Mouse (Mus musculus) lung, postnatal 14 days (tissue): ENCODE measurements around the gene Fetub.

Experiments
- DNase-seq: peaks from one replicate; pipeline ENCODE4 v3.0.0; 2021

Gene Fetub

DNA sequence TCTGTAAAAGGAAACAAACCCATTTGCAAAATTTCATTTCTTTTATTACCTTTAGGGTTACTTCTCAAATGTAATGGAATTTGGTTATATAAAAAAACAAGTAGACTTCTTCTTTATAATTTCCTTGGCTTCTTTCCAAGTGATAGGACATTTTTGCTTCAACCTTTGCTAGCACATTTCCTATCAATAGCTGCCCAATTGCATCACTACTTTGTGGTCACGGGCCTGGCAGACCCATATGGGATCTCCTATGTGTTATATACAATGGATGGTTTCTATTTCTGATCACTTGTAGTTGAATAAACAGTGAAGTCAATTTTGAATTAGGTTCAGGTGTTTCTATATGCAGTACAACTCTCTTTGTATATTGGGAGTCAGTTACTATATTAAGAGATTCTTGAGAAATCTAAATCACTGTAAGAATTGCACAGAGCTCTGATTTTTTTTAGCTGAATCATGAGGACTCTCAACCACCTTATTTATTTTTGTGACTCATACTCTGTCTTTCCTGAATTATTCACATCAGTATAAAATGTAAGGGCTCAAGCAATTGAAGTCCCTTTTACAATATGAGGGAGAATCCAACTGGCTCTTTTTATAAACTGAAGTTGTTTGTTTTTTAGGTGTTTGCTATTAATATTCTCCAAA is 49.4 kb downstream of the Fetub start:
- no peak for DNase-seq
